ENCODE assay signal across 1 mouse cellular context in the genomic region with DNA sequence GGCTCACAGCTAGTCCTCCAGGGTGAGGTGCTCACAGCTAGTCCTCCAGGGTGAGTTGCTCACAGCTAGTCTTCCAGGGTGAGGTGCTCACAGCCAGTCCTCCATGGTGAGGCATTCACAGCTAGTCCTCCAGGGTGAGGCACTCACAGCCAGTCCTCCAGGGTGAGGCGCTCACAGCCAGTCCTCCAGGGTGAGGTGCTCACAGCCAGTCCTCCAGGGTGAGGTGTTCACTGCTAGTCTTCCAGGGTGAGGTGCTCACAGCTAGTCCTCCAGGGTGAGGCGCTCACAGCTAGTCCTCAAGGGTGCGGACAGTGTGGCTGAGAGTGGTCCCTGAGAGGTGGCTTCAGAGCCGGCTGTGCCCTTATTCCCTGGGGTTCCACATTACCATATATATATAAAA.
A peak's percentile ranks its signal among the peaks of the same experiment; 100 is the strongest.
TF ChIP-seq lines count a peak whose summit lies in the region.

No protein-coding gene starts in this region.

TF ChIP-seq in MEL, 35 proteins besides CTCF, POLR2A, EP300 and RAD21:
- TF ChIP-seq SMC3 (IDR thresholded peaks at IDR 0.05; ENCODE audit: low read depth, low read length) = peak; percentile 24; the same call in 1 of the 2 replicates
- TF ChIP-seq NELFE (IDR thresholded peaks at IDR 0.05; ENCODE audit: low read depth, low read length) = no peak
